8 mouse cellular contexts compared by ENCODE assay signal in the genomic region with DNA sequence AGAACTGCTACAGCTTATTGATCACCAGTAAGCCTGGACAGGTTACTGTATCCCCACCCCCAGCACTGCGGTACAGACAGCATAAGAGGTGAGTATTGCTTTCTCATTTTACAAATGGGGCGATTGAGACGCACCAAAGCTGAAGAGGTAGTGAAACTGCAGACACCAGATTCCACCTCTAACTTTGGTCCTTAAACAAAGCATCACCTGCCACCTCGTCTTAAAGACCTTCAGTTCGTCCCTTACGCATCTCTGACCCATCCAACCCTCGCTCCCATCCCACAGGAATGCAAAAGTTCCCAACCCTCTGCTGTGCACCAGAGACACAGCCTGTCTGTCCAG. TPM values are rescaled to one million over a fixed set of nuclear protein-coding genes. Genes with fewer than 3 reads are reported as not detected.
A peak's percentile ranks its signal among the peaks of the same experiment; 100 is the strongest.
DNase-seq lines count a peak whose midpoint lies in the region; ATAC-seq and TF ChIP-seq lines count a peak whose summit lies in the region.

No protein-coding gene starts in this region.

- peak overlapping the region; percentile 56 to 80; a peak in 3 of 4 replicates for H3K4me3 ChIP-seq in heart, embryonic 14.5 days (ENCODE audit: control insufficient read depth in 1 of 2, insufficient read depth in 1 of 2, low read depth in 1 of 2, low read length in 2 of 2)
- H3K4me3 ChIP-seq in E14TG2a.4 (replicated peaks; ENCODE audit: low read length) (peak overlapping the region; percentile 85), macrophage (ENCODE audit: inconsistent target) (peak overlapping the region; percentile 48)
- H3K4me3 ChIP-seq in forebrain, embryonic 16.5 days (replicated peaks; ENCODE audit: low read length) = peak overlapping the region; percentile 71

- TF ChIP-seq CTCF in E14TG2a.4 (conservative IDR thresholded peaks at IDR 0.05; ENCODE audit: low read length) = no peak

- peak overlapping the region; percentile 98 for H3K4me2 ChIP-seq in heart, embryonic 14.5 days (ENCODE audit: low read length)
- H3K4me2 ChIP-seq in forebrain, embryonic 16.5 days (ENCODE audit: low read length) = peak overlapping the region; percentile 87

- peak overlapping the region; percentile 67 for H3K9ac ChIP-seq in heart, embryonic 14.5 days (ENCODE audit: low read length)
- H3K9ac ChIP-seq in forebrain, embryonic 16.5 days (replicated peaks; ENCODE audit: low read depth, low read length) = peak overlapping the region; percentile 73

- DNase-seq in heart, postnatal 14 days = no peak
- DNase-seq in adrenal gland, postnatal 14 days = no peak
- DNase-seq in layer of hippocampus, adult 8-10 months (ENCODE audit: low spot score in 2 of 2) = no peak
- no peak for DNase-seq in layer of hippocampus, adult 9-11 months

- H3K36me3 ChIP-seq in heart, embryonic 14.5 days (ENCODE audit: control insufficient read depth, insufficient read depth, low read length) = no peaks in the 10 kb centered on the region
- H3K36me3 ChIP-seq in E14TG2a.4 (ENCODE audit: insufficient read depth, low read length) (no peaks in the 10 kb centered on the region), macrophage (ENCODE audit: inconsistent target) (no peaks in the 10 kb centered on the region)
- H3K36me3 ChIP-seq in forebrain, embryonic 16.5 days (ENCODE audit: control insufficient read depth, insufficient read depth) = no peaks in the 10 kb centered on the region

- intact Hi-C loops in heart, postnatal 14 days (cut with DNase I) = loop anchor here (5.0 kb wide), 2 partner anchors 104 to 529 kb away; a partner anchor contains a TSS

- peaks cover 17 to 27% of the 10 kb centered on the region in 2 experiments for H3K4me1 ChIP-seq in heart, embryonic 14.5 days (ENCODE audit: control insufficient read depth in 2 of 2, insufficient read depth in 2 of 2, low read length in 2 of 2)
- peaks cover 79% of the 10 kb centered on the region for H3K4me1 ChIP-seq in E14TG2a.4 (replicated peaks; ENCODE audit: low read depth, low read length)
- H3K4me1 ChIP-seq in forebrain, embryonic 16.5 days (replicated peaks; ENCODE audit: control insufficient read depth, insufficient read depth, low read length) = peaks cover 42% of the 10 kb centered on the region

- H3K79me2 ChIP-seq in macrophage (ENCODE audit: inconsistent target) = peaks cover 49% of the 10 kb centered on the region; the same call in 1 of the 2 replicates

- ATAC-seq in heart, embryonic 14.5 days (ENCODE audit: insufficient number of reproducible peaks, insufficient read depth, low FRiP score, low read depth) = no peak
- no peak for ATAC-seq in forebrain, embryonic 16.5 days

- no peak overlapping the region for H3K27ac ChIP-seq in heart, embryonic 14.5 days (replicated peaks in 1 of 2; ENCODE audit: control insufficient read depth in 1 of 2, insufficient read depth in 1 of 2, low read depth in 2 of 2, low read length in 2 of 2)
- H3K27ac ChIP-seq in forebrain, embryonic 16.5 days (ENCODE audit: low read length) = peak overlapping the region; percentile 30
- peak overlapping the region; percentile 62 for H3K27ac ChIP-seq in macrophage

- no peaks in the 10 kb centered on the region for H3K27me3 ChIP-seq in heart, embryonic 14.5 days (ENCODE audit: control insufficient read depth, insufficient read depth, low read length)
- peaks cover 32% of the 10 kb centered on the region for H3K27me3 ChIP-seq in E14TG2a.4 (ENCODE audit: insufficient read depth, low read length)
- H3K27me3 ChIP-seq in forebrain, embryonic 16.5 days (replicated peaks; ENCODE audit: control insufficient read depth, insufficient read depth, low read length) = no peaks in the 10 kb centered on the region

- 44% methylated on average over 7 of the region's 7 CpGs for WGBS in heart, embryonic 14.5 days
- 39% methylated on average over 7 of the region's 7 CpGs for WGBS in forebrain, embryonic 16.5 days
- WGBS in macrophage (ENCODE audit: missing documents) = 44% methylated on average over 7 of the region's 7 CpGs

- no peaks in the 10 kb centered on the region for H3K9me3 ChIP-seq in heart, embryonic 14.5 days (ENCODE audit: control insufficient read depth, low read length)
- no peaks in the 10 kb centered on the region for H3K9me3 ChIP-seq in E14TG2a.4 (ENCODE audit: low read length)
- H3K9me3 ChIP-seq in forebrain, embryonic 16.5 days (ENCODE audit: control insufficient read depth, low read length) = no peaks in the 10 kb centered on the region

RNA-seq across cellular contexts. Expression of a gene that starts 1.6 kb away (rescaled TPM):
- 8.4 and 11.6 TPM in 2 replicates for polyA plus RNA-seq in heart, embryonic 14.5 days (2014; fragmentation: Nextera tagmentation; extraction: Ambion mirVana)
- total RNA-seq in heart, postnatal 14 days (2021) = 100 to 1,000 TPM; 121 to 136 TPM
- 21.9 and 22.2 TPM in 2 replicates for polyA plus RNA-seq in forebrain, embryonic 16.5 days (2015; fragmentation: Nextera tagmentation; extraction: Ambion mirVana)
- total RNA-seq in macrophage (2018; cell fraction: chromatin; rRNA removed) = 10 to 100 TPM in 24 of 26 experiments, 1 to 10 TPM in 2; 5.4 to 77.7 (median 35.0) TPM
- total RNA-seq in macrophage (2018; cell fraction: cytosol; rRNA removed) = 10 to 100 TPM; 12.7 to 34.3 (median 23.3) TPM
- 10 to 100 TPM; 14.2 to 55.6 (median 31.4) TPM for total RNA-seq in macrophage (2018; cell fraction: nucleus; rRNA removed)
- 18.0 to 26.5 TPM (median 21.7 TPM) in 3 replicates for polyA plus RNA-seq in macrophage (2018)
- 75.7 and 93.0 TPM in 2 replicates for total RNA-seq in adrenal gland, postnatal 14 days (2021)
- 10 to 100 TPM; 26.4 to 33.7 (median 28.2) TPM for total RNA-seq in layer of hippocampus, adult 8-10 months (2022)

RNA-seq across cellular contexts. Expression of a gene that starts 22.5 kb away (rescaled TPM):
- not detected in 2 replicates for polyA plus RNA-seq in heart, embryonic 14.5 days (2014; fragmentation: Nextera tagmentation; extraction: Ambion mirVana)
- not detected for total RNA-seq in heart, postnatal 14 days (2021)
- not detected in 2 replicates for polyA plus RNA-seq in forebrain, embryonic 16.5 days (2015; fragmentation: Nextera tagmentation; extraction: Ambion mirVana)
- total RNA-seq in macrophage (2018; cell fraction: chromatin; rRNA removed) = not detected
- not detected for total RNA-seq in macrophage (2018; cell fraction: cytosol; rRNA removed)
- total RNA-seq in macrophage (2018; cell fraction: nucleus; rRNA removed) = not detected
- not detected in 3 replicates for polyA plus RNA-seq in macrophage (2018)
- total RNA-seq in adrenal gland, postnatal 14 days (2021) = not detected in 2 replicates
- not detected for total RNA-seq in layer of hippocampus, adult 8-10 months (2022)

RNA-seq across cellular contexts. Expression of a gene that starts 58.3 kb away (rescaled TPM):
- polyA plus RNA-seq in heart, embryonic 14.5 days (2014; fragmentation: Nextera tagmentation; extraction: Ambion mirVana) = 26.6 and 27.4 TPM in 2 replicates
- 10 to 100 TPM; 46.6 to 48.6 TPM for total RNA-seq in heart, postnatal 14 days (2021)
- 42.2 and 44.4 TPM in 2 replicates for polyA plus RNA-seq in forebrain, embryonic 16.5 days (2015; fragmentation: Nextera tagmentation; extraction: Ambion mirVana)
- 10 to 100 TPM in 25 of 26 experiments, 1 to 10 TPM in 1; 9.0 to 45.3 (median 23.7) TPM for total RNA-seq in macrophage (2018; cell fraction: chromatin; rRNA removed)
- total RNA-seq in macrophage (2018; cell fraction: cytosol; rRNA removed) = 10 to 100 TPM; 20.5 to 41.8 (median 27.6) TPM
- total RNA-seq in macrophage (2018; cell fraction: nucleus; rRNA removed) = 10 to 100 TPM; 39.1 to 75.4 (median 55.1) TPM
- polyA plus RNA-seq in macrophage (2018) = 21.1 to 28.3 TPM (median 26.8 TPM) in 3 replicates
- total RNA-seq in adrenal gland, postnatal 14 days (2021) = 161 and 180 TPM in 2 replicates
- total RNA-seq in layer of hippocampus, adult 8-10 months (2022) = 10 to 100 TPM; 56.6 to 61.9 (median 58.1) TPM

Comparison
In these comparisons a context has a peak if more than half of its experiments do, and no peak if none do; other contexts are left out.
1. H3K27ac ChIP-seq: peak in forebrain, embryonic 16.5 days (single experiment) and macrophage (single experiment); none in heart, embryonic 14.5 days (0 of 2).
2. Peak in every context shown above with its lines, with median percentiles within 50 percentile points of each other: H3K4me3 ChIP-seq.